Mouse (Mus musculus): Measurements from ENCODE around the gene Sipa1l1.

- no peak for TF ChIP-seq POLR2A (IDR thresholded peaks at IDR 0.05; ENCODE audit: insufficient read depth, low read depth, low read length)
- no peak for TF ChIP-seq CTCF (IDR thresholded peaks at IDR 0.05; ENCODE audit: insufficient read depth, low read depth, low read length)
Observed at GRCm38 (mm10) chr12:82231191-82231590, 62.1 kb downstream of the Sipa1l1 start.
